Mouse (Mus musculus): ENCODE results near the gene Gata1. TPM values are rescaled to one million over a fixed set of nuclear protein-coding genes. Genes with fewer than 3 reads are reported as not detected.
"Not testable (repeated sequence)": the region's sequence is repeated elsewhere in the genome, so short reads cannot be mapped to it uniquely, and the experiment has no call there.

Gata1 gene
- polyA plus RNA-seq (2014; fragmentation: Nextera tagmentation; extraction: Ambion mirVana): 1.1 and 1.6 TPM in 2 replicates

GRCm38 (mm10) chrX:7977892-7978291 lies at the start of gene Gata1:
Gata1 (minus strand) TSS chrX:7978071.
- no peak within 1 kb of the TSS for H3K27ac ChIP-seq (ENCODE audit: low read depth)
- H3K9me3 ChIP-seq (ENCODE audit: low read depth, low read length): no peaks in the 10 kb centered on the region
- no peak for DNase-seq
- no peaks in the 10 kb centered on the region for H3K27me3 ChIP-seq (ENCODE audit: insufficient read depth, low read length)
- H3K36me3 ChIP-seq (ENCODE audit: insufficient read depth): no peaks in the 10 kb centered on the region
- 93% methylated on average over 11 of the region's 11 CpGs for WGBS
- H3K9ac ChIP-seq: no peak within 1 kb of the TSS
- no peaks in the 10 kb centered on the region for H3K4me1 ChIP-seq (ENCODE audit: insufficient read depth)
- no peak within 1 kb of the TSS for H3K4me3 ChIP-seq (ENCODE audit: low read depth, low read length)
- no peak for TF ChIP-seq CTCF (IDR thresholded peaks at IDR 0.05; ENCODE audit: low read depth)
- H3K4me2 ChIP-seq: no peak within 1 kb of the TSS
- ATAC-seq (ENCODE audit: insufficient read depth): no peak

- ATAC-seq (ENCODE audit: insufficient read depth) (no peak), DNase-seq (no peak)
- H3K36me3 ChIP-seq (ENCODE audit: insufficient read depth): no peaks in the 10 kb centered on the region
- 73% methylated on average over 4 of the region's 4 CpGs for WGBS
- no peak overlapping the region for H3K9ac ChIP-seq
- no peak overlapping the region for H3K4me2 ChIP-seq
- H3K27me3 ChIP-seq (ENCODE audit: insufficient read depth, low read length): no peaks in the 10 kb centered on the region
- H3K4me3 ChIP-seq (ENCODE audit: low read depth, low read length): no peak overlapping the region
- H3K4me1 ChIP-seq (ENCODE audit: insufficient read depth): no peaks in the 10 kb centered on the region
- no peaks in the 10 kb centered on the region for H3K9me3 ChIP-seq (ENCODE audit: low read depth, low read length)
- TF ChIP-seq CTCF (IDR thresholded peaks at IDR 0.05; ENCODE audit: low read depth): no peak
- H3K27ac ChIP-seq (ENCODE audit: low read depth): no peak overlapping the region
These were observed 48.9 kb upstream of the Gata1 start for GRCm38 (mm10) chrX:8026811-8027210.

- no peaks in the 10 kb centered on the region for H3K36me3 ChIP-seq (ENCODE audit: insufficient read depth)
- H3K4me2 ChIP-seq: no peak overlapping the region
- H3K4me3 ChIP-seq (ENCODE audit: low read depth, low read length): no peak overlapping the region
- DNase-seq (no peak), ATAC-seq (ENCODE audit: insufficient read depth) (no peak)
- 53% methylated on average over 2 of the region's 2 CpGs for WGBS
- H3K27ac ChIP-seq (ENCODE audit: low read depth): no peak overlapping the region
- no peaks in the 10 kb centered on the region for H3K4me1 ChIP-seq (ENCODE audit: insufficient read depth)
- no peak for TF ChIP-seq CTCF (IDR thresholded peaks at IDR 0.05; ENCODE audit: low read depth)
- no peaks in the 10 kb centered on the region for H3K9me3 ChIP-seq (ENCODE audit: low read depth, low read length)
- H3K9ac ChIP-seq: no peak overlapping the region
- no peaks in the 10 kb centered on the region for H3K27me3 ChIP-seq (ENCODE audit: insufficient read depth, low read length)
These were observed 46.9 kb upstream of the Gata1 start for GRCm38 (mm10) chrX:8024795-8025194.

GRCm38 (mm10) chrX:8020111-8020778 lies 42.4 kb upstream of the Gata1 start:
- Histone ChIP-seq H3K4me2 (no peak overlapping the region), H3K4me1 (ENCODE audit: insufficient read depth) (no peaks in the 10 kb centered on the region), H3K9ac (no peak overlapping the region), H3K27ac (ENCODE audit: low read depth) (no peak overlapping the region), H3K36me3 (ENCODE audit: insufficient read depth) (no peaks in the 10 kb centered on the region), H3K27me3 (ENCODE audit: insufficient read depth, low read length) (no peaks in the 10 kb centered on the region), H3K4me3 (ENCODE audit: low read depth, low read length) (no peak overlapping the region), H3K9me3 (ENCODE audit: low read depth, low read length) (no peaks in the 10 kb centered on the region)
- ATAC-seq (ENCODE audit: insufficient read depth): no peak
- peak; percentile 21; the same call in 1 of the 2 replicates for TF ChIP-seq CTCF (IDR thresholded peaks at IDR 0.05; ENCODE audit: low read depth)
- 77% methylated on average over 2 of the region's 2 CpGs for whole genome bisulfite sequencing
- peak; percentile 4 for DNase-seq

- Histone ChIP-seq H3K27me3 (ENCODE audit: insufficient read depth, low read length) (no peaks in the 10 kb centered on the region), H3K4me2 (no peak within 1 kb of the TSS), H3K9ac (no peak within 1 kb of the TSS), H3K27ac (ENCODE audit: low read depth) (no peak within 1 kb of the TSS), H3K36me3 (ENCODE audit: insufficient read depth) (no peaks in the 10 kb centered on the region), H3K4me1 (ENCODE audit: insufficient read depth) (no peaks in the 10 kb centered on the region), H3K4me3 (ENCODE audit: low read depth, low read length) (no peak within 1 kb of the TSS), H3K9me3 (ENCODE audit: low read depth, low read length) (no peaks in the 10 kb centered on the region)
- 52% methylated on average over 2 of the region's 2 CpGs for WGBS
- no peak for DNase-seq
- no peak for TF ChIP-seq CTCF (IDR thresholded peaks at IDR 0.05; ENCODE audit: low read depth)
- no peak for ATAC-seq (ENCODE audit: insufficient read depth)
These were observed 40.4 kb upstream of the Gata1 start, which contains the start of gene Glod5 for GRCm38 (mm10) chrX:8018286-8018685. Glod5 (minus strand) TSS chrX:8018492.

GRCm38 (mm10) chrX:8017142-8017541 lies 39.3 kb upstream of the Gata1 start:
- Histone ChIP-seq H3K4me2 (no peak overlapping the region), H3K36me3 (ENCODE audit: insufficient read depth) (no peaks in the 10 kb centered on the region), H3K27ac (ENCODE audit: low read depth) (no peak overlapping the region), H3K9ac (no peak overlapping the region), H3K4me3 (ENCODE audit: low read depth, low read length) (no peak overlapping the region), H3K9me3 (ENCODE audit: low read depth, low read length) (no peaks in the 10 kb centered on the region), H3K27me3 (ENCODE audit: insufficient read depth, low read length) (no peaks in the 10 kb centered on the region), H3K4me1 (ENCODE audit: insufficient read depth) (no peaks in the 10 kb centered on the region)
- ATAC-seq (ENCODE audit: insufficient read depth) (no peak), DNase-seq (peak; percentile 77)
- 5% methylated on average over 5 of the region's 5 CpGs for WGBS
- peak; percentile 69 for TF ChIP-seq CTCF (IDR thresholded peaks at IDR 0.05; ENCODE audit: low read depth)

GRCm38 (mm10) chrX:8015675-8016074 lies 37.8 kb upstream of the Gata1 start:
- not testable (repeated sequence) for H3K36me3 ChIP-seq (ENCODE audit: insufficient read depth); H3K4me2 ChIP-seq; H3K27ac ChIP-seq (ENCODE audit: low read depth); ATAC-seq (ENCODE audit: insufficient read depth); H3K9me3 ChIP-seq (ENCODE audit: low read depth, low read length); H3K9ac ChIP-seq; H3K4me3 ChIP-seq (ENCODE audit: low read depth, low read length); H3K27me3 ChIP-seq (ENCODE audit: insufficient read depth, low read length); H3K4me1 ChIP-seq (ENCODE audit: insufficient read depth)
- TF ChIP-seq CTCF (IDR thresholded peaks at IDR 0.05; ENCODE audit: low read depth): peak; percentile 23; the same call in 1 of the 2 replicates
- WGBS: 19% methylated on average over 7 of the region's 7 CpGs
- DNase-seq: peak; percentile 30

Data from lung, embryonic 14.5 days (tissue).